Mouse (Mus musculus): Measurements from ENCODE around the gene Itga8.

DNA sequence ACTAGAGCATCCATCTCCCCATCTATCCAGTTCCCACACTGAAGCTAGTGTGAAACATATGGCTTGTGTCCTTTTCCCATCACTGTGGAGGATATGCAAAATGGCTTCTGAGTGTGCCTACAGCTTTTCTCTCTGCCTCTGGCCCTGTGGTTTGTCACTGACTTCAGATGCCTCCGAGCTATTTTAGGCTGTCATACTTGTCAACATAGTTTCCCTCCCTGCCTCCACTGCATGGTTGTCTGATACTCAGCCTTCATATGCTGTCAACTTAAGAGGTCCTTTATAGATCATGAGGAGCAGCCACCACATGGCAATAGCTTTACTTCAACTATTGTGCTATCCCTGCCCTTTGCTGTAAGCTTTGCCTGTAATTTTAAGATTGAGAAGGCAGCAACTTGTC, 75.4 kb downstream of the Itga8 start:
- TF ChIP-seq CTCF (IDR thresholded peaks at IDR 0.05; ENCODE audit: insufficient read depth, low read depth, low read length) (no peak), POLR2A (IDR thresholded peaks at IDR 0.05; ENCODE audit: insufficient read depth, low read depth, low read length) (no peak)
